Mouse (Mus musculus): Measurements from ENCODE around the gene Bmp7.
A peak's percentile ranks its signal among the peaks of the same experiment; 100 is the strongest.

The Bmp7 gene

GRCm38 (mm10) chr2:172939639-172940002, 500 bp downstream of the Bmp7 start:
- DNase-seq, result peak; percentile 16 to 39

GRCm38 (mm10) chr2:172938761-172939638, 1.1 kb downstream of the Bmp7 start:
- peak; percentile 48 to 57 for DNase-seq

GRCm38 (mm10) chr2:172937326-172938190, 2.6 kb downstream of the Bmp7 start:
- no peak for DNase-seq

- DNase-seq, result no peak
Measured at GRCm38 (mm10) chr2:172936844-172937243, 3.3 kb downstream of the Bmp7 start.

GRCm38 (mm10) chr2:172935776-172936562, 4.2 kb downstream of the Bmp7 start:
- DNase-seq, result no peak

GRCm38 (mm10) chr2:172934891-172935740, 5.0 kb downstream of the Bmp7 start:
- no peak for DNase-seq

- no peak for DNase-seq
Measured at GRCm38 (mm10) chr2:172934420-172934788, 5.7 kb downstream of the Bmp7 start.

GRCm38 (mm10) chr2:172933631-172934419, 6.3 kb downstream of the Bmp7 start:
- no peak for DNase-seq

- DNase-seq, result no peak
Measured at GRCm38 (mm10) chr2:172931137-172931898, 8.8 kb downstream of the Bmp7 start.

- no peak for DNase-seq
Measured at GRCm38 (mm10) chr2:172929905-172930436, 10.2 kb downstream of the Bmp7 start.

GRCm38 (mm10) chr2:172927643-172928042, 12.5 kb downstream of the Bmp7 start:
- no peak for DNase-seq

GRCm38 (mm10) chr2:172926311-172926710, 13.8 kb downstream of the Bmp7 start:
- no peak for DNase-seq

- DNase-seq, result no peak
Measured at GRCm38 (mm10) chr2:172924961-172925360, 15.2 kb downstream of the Bmp7 start.

GRCm38 (mm10) chr2:172923198-172923597, 16.9 kb downstream of the Bmp7 start:
- DNase-seq, result no peak

GRCm38 (mm10) chr2:172922597-172922996, 17.5 kb downstream of the Bmp7 start:
- no peak for DNase-seq

- DNase-seq, result peak; percentile 54 to 72
Measured at GRCm38 (mm10) chr2:172914018-172914417, 26.1 kb downstream of the Bmp7 start.

GRCm38 (mm10) chr2:172911715-172912114, 28.4 kb downstream of the Bmp7 start:
- no peak for DNase-seq

- DNase-seq, result no peak
Measured at GRCm38 (mm10) chr2:172911157-172911556, 29.0 kb downstream of the Bmp7 start.

- no peak for DNase-seq
Measured at GRCm38 (mm10) chr2:172909463-172909862, 30.7 kb downstream of the Bmp7 start.

GRCm38 (mm10) chr2:172906146-172906545, 34.0 kb downstream of the Bmp7 start:
- DNase-seq, result no peak

All from thymus, adult 18-20 months (tissue).